Mouse (Mus musculus) layer of hippocampus, adult 2 months (tissue): ENCODE measurements around the gene Omt2a. TPM values are rescaled to one million over a fixed set of nuclear protein-coding genes. Genes with fewer than 3 reads are reported as not detected.
"Not testable (repeated sequence)": the region's sequence is repeated elsewhere in the genome, so short reads cannot be mapped to it uniquely, and the experiment has no call there.

Experiments
- DNase-seq, 2 experiments: peaks; one replicate each; pipeline ENCODE4 v3.0.0; 2022; ENCODE audit warnings: low spot score in 2 of 2
- H3K27ac ChIP-seq: fragments of 200-600 bp; 2 replicates; pipeline ENCODE4 v1.8.1; 2022
- H3K4me3 ChIP-seq: fragments of 200-600 bp; 2 replicates; pipeline ENCODE4 v1.8.1; 2022; ENCODE audit warnings: mild to moderate bottlenecking
- CTCF ChIP-seq: fragments of 200-600 bp; conservative IDR thresholded peaks from 2 replicates; pipeline ENCODE4 v1.8.1; 2022; ENCODE audit warnings: antibody characterized with exemption, mild to moderate bottlenecking, moderate library complexity
- long read RNA-seq, 2 experiments: library from polyadenylated mRNA; stranded (forward); transcript quantifications; one replicate each; pipeline ENCODE4 v2.0.0; 2021; ENCODE audit warnings: borderline mapping rate in 2 of 2
- total RNA-seq, 2 experiments: library from RNA; stranded (reverse); gene quantifications; 2 replicates each; pipeline ENCODE4 v1.2.3; 2021

Omt2a gene
- total RNA-seq, result not detected
- long read RNA-seq, experiment 1, result 0 reads
- long read RNA-seq, experiment 2, result 0 reads

DNA sequence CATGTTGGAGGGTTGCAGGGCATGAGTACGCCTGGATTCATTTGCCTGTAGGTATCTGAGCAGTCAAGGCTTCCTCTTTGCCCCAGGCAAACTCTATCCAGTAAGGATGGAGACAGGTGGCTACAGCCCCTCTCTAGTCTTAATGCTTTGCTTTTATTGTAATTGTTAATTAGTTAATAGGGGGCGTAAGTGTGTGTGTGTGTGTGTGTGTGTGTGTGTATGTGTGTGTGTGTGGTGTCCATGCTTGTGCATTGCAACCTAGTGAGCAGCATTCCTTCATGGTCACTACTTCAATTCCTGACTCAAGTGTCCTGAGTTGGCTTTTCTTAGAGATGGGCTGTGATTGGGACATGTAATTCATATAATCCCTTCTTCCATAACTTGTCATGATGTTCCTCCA lies at the start of gene Omt2a:
TSS of gene Omt2a (minus strand) at position 101 of the 400 bp plus-strand sequence.
- H3K27ac ChIP-seq, result no peak within 1 kb of the TSS
- no peak within 1 kb of the TSS for H3K4me3 ChIP-seq
- no peak for DNase-seq
- TF ChIP-seq CTCF, result no peak

GRCm38 (mm10) chr9:78363374-78363773 lies 48.8 kb upstream of the Omt2a start:
- no peak for DNase-seq

GRCm38 (mm10) chr9:78360484-78360872 lies 45.9 kb upstream of the Omt2a start:
- Histone ChIP-seq H3K27ac (no peak overlapping the region), H3K4me3 (no peak overlapping the region)
- no peak for TF ChIP-seq CTCF
- no peak for DNase-seq

More at GRCm38 (mm10) chr9:78363374-78363773, 48.8 kb upstream of the Omt2a start:
- H3K27ac ChIP-seq, result no peak overlapping the region
- TF ChIP-seq CTCF, result no peak
- no peak overlapping the region for H3K4me3 ChIP-seq

DNA sequence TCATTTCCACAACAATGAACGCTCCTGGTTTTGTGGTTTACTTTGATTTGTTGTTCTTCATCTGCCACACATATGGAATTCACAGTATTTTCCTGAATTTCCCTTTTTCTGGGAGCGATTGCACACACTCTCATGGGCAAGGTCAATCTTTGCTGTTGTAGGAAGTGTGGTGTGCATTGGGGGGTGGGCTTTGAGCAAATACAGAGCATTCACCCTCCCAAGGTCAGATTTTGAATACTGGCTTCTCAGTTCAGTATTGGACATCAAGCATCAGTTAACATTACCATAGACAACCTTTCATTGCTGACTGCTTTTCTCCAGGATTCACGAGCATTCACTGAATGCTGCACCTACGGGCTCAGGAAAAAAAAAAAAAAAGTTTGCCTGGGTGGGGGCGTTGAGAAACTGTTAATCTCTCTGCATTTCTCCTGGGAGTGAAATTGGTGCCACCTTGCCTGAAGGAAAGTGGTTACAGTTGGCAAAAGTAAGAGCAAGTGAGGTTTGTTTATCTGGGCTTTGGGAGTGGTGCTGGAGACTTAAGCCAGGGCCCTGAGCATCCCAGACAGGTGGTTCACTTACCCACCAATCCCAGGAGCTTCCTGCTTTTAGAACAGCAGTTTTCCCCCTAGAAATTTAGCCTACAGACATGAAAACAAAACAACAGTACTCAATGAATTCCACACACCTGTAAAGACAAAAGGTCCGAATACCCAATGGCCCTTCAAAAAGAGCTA lies 45.3 kb upstream of the Omt2a start:
- no peak overlapping the region for H3K4me3 ChIP-seq
- H3K27ac ChIP-seq, result no peak overlapping the region
- no peak for DNase-seq
- TF ChIP-seq CTCF, result no peak

- Histone ChIP-seq H3K27ac (no peak overlapping the region), H3K4me3 (no peak overlapping the region)
- DNase-seq, result peak; percentile 12 to 59
- peak; percentile 84 for TF ChIP-seq CTCF
Measured at GRCm38 (mm10) chr9:78358053-78358452, 43.5 kb upstream of the Omt2a start.

DNA sequence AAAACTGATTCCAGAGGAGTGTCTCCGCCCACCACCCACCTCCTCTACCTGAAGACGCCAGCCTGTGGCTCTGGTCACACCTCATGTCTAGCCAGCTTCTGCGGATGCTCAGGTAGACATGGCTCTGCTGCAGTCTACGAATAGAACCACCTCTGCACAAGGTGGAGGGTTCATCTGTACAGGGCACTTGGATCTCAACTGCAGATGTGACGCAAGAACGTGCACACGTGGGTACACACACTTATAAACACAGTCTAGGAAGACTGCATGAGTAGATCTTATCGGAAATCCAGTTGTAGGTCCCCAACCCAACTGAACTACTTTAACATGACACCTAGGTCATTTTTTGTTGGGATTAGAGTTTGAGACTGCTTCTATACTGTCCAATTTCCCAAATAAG lies 41.0 kb upstream of the Omt2a start, which contains the start of gene Gsta2:
TSS of gene Gsta2 (minus strand) at position 178 of the 400 bp plus-strand sequence.
- H3K27ac ChIP-seq, result no peak within 1 kb of the TSS
- no peak within 1 kb of the TSS for H3K4me3 ChIP-seq
- DNase-seq, result no peak
- TF ChIP-seq CTCF, result no peak

- DNase-seq, result no peak
- H3K4me3 ChIP-seq, result no peak overlapping the region
- no peak overlapping the region for H3K27ac ChIP-seq
- no peak for TF ChIP-seq CTCF
Measured at GRCm38 (mm10) chr9:78354665-78355578, 40.3 kb upstream of the Omt2a start.

- no peak overlapping the region for H3K4me3 ChIP-seq
- DNase-seq, result no peak
- H3K27ac ChIP-seq, result no peak overlapping the region
- no peak for TF ChIP-seq CTCF
Measured at GRCm38 (mm10) chr9:78351504-78352220, 37.1 kb upstream of the Omt2a start.

- not testable (repeated sequence) for H3K27ac ChIP-seq, DNase-seq, H3K4me3 ChIP-seq
Measured at GRCm38 (mm10) chr9:78350007-78350406, 35.4 kb upstream of the Omt2a start.

DNA sequence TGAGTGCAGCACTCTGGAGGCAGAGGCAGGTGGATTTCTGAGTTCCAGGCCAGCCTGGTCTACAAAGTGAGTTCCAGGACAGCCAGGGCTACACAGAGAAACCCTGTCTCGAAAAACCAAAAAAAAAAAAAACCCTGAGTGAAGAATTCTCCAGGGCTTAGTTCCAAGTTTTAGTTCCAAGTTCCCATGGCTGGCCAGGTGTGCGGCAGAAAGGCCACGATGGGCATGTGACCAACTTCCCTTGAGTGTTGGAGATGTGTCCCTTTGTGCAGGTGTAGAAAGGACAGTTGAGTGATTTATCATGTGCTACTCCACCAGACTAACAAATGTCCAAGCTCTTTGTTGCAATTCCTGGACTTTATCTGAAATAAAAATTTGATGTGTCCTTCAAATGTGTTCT lies 34.5 kb upstream of the Omt2a start:
- not testable (repeated sequence) for H3K27ac ChIP-seq, DNase-seq, H3K4me3 ChIP-seq

DNA sequence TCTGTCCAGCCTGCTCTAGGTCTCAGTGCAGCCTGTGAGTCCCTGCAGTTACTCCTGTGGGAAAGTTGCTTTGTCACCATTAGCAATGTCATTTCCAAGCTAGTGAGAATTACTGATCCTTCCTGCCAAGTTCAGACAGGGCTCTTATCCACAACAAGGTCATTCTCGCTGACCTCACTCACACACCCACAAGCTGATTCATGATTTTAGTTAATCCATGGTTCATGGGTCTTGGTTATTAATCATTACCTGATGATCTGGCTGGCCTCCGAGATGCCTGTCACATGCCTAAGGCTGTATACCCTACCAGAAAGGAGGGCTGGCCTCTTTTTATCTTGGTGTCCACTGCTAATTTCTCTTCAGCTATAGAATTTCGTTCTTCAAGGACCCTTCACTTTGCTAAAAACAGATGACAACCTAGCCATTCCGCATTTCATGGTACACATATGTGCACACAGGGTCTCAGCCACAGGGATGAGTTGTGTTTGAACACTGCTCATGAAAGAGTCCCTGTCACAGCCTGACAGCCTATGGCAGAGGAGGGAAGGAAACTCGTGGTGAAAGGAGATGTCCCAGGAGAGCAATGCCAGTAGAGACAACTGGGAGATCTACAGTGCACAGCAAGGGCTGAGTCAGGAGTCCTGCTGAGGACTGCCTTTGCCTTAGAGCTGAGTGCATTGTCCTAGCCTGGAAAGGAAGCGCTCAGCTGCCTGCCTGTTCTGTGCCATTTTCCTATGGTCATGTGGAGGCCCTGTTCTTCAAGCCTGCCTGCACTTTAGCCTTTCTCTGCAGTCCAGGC lies 33.8 kb upstream of the Omt2a start:
- DNase-seq, H3K4me3 ChIP-seq, H3K27ac ChIP-seq: not testable (repeated sequence)

DNA sequence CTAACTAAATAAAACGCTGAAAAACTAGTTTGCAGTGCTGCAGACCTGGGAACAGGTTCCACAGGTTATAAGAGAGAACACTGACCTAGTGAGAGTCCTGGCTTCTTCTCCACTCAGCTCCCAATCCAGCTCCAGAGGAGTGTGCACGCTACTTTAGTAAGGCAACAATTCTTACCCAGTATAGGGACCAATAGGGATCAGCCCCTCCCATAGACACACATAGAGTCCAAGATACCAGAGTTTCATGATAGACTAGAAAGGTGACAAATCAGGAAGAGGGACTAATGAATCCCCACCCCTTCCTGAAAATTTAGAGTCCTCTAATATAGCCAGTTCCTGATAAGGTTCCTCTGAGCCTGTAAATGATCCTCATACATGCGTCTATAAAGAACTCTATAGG lies 32.4 kb upstream of the Omt2a start:
- no peak for TF ChIP-seq CTCF

DNA sequence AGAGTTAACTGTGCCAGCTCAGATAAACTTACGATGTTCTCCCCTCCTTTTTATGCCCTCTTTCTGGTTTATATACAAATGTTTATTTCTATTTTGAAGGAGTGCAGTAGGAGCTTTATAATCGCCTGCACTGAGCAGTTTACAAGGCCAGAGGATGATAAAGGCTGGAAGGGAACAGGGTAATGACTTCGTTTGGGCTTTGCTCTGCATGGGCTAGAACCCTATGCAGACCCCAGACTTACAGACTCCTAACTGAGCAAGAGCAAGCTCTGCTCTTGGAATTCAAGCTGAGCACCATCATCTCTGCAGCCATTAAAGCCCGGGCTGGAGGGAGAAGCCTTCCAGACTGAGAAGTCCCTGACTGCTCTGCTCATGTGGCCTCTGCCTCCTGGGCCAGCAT lies 30.6 kb upstream of the Omt2a start:
- not testable (repeated sequence) for DNase-seq, H3K27ac ChIP-seq, H3K4me3 ChIP-seq

More for the DNA sequence above, 32.4 kb upstream of the Omt2a start:
- DNase-seq, result no peak
- H3K27ac ChIP-seq, result no peak overlapping the region
- H3K4me3 ChIP-seq, result no peak overlapping the region

DNA sequence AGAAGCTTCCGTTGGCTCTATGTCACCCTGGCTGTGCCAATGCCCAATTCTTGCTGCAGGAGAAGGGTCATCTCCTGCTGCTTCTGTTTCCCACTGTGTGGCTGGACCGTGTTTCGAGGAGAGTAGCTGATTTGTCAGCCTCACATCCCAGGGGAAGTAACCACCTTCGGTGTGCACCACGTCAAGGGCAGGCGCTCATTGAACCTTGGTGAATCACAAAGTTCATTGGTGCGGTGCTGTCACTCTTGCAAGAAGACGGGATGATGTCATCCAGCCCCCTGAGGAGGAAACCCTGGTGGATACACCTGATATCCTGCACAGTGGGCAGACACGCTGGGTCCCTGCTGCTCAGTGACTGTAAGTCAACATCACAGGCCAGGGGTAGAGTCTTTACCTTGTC lies 28.5 kb upstream of the Omt2a start:
- not testable (repeated sequence) for DNase-seq, H3K4me3 ChIP-seq, H3K27ac ChIP-seq

DNA sequence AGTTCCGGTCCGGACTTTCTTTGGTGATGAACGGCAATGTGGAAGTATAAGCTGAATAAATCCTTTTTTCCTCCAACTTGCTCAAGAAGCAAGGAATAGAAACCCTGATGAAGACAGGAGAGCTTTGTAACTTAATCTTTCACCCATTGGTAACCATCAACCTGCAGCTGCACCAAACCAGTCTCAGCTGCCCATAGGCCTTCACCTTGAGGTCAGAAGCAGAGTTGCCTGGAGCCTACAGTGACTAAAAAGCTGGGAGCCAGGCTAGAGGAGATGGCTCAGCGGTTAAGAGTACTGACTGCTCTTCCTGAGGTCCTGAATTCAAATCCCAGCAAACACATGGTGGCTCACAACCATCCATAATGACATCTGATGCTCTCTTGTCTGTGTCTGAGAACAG lies 27.9 kb upstream of the Omt2a start:
- H3K27ac ChIP-seq, DNase-seq, H3K4me3 ChIP-seq: not testable (repeated sequence)
